Mouse (Mus musculus) liver, embryonic 11.5 days (tissue): ENCODE data around the gene Krt88. TPM values are rescaled to one million over a fixed set of nuclear protein-coding genes. Genes with fewer than 3 reads are reported as not detected.

Source experiments
- polyA plus RNA-seq: library from polyadenylated mRNA; unstranded; fragments of >200 nt; fragmentation: Nextera tagmentation; extraction: Ambion mirVana; gene quantifications from 2 replicates; pipeline ENCODE4 v1.2.1, GENCODE M21; 2014

The Krt88 gene
- polyA plus RNA-seq, 1 experiment from 2014 or later = not detected

Other genes starting within 250 kb of the Krt88 start
- gene Grasp, start 223.6 kb upstream of the Krt88 start, polyA plus RNA-seq = 1.5 and 1.7 TPM in 2 replicates
- 1.8 and 2.4 TPM in 2 replicates for gene Nr4a1, start 193.5 kb upstream of the Krt88 start, polyA plus RNA-seq
- gene Atg101, start 163.5 kb upstream of the Krt88 start, polyA plus RNA-seq = 52.6 and 54.9 TPM in 2 replicates
- 0.58 and 0.94 TPM in 2 replicates for gene 6030408B16Rik, start 154.5 kb upstream of the Krt88 start, polyA plus RNA-seq
- gene Krt80, start 77.6 kb upstream of the Krt88 start, polyA plus RNA-seq = 0.23 TPM in 1 of 2 replicates, not detected in the other
- gene Krt7, start 36.7 kb upstream of the Krt88 start, polyA plus RNA-seq = 13.3 and 13.9 TPM in 2 replicates
- gene Krt87, start 8.9 kb upstream of the Krt88 start, polyA plus RNA-seq = not detected in 2 replicates
- not detected in 2 replicates for gene Krt81, start 16.0 kb downstream of the Krt88 start, polyA plus RNA-seq
- not detected in 2 replicates for gene Krt86, start 25.7 kb downstream of the Krt88 start, polyA plus RNA-seq
- not detected in 2 replicates for gene Krt83, start 43.8 kb downstream of the Krt88 start, polyA plus RNA-seq
- gene Gm49425, start 69.5 kb downstream of the Krt88 start, polyA plus RNA-seq = not detected in 2 replicates
- not detected in 2 replicates for gene Krt84, start 85.1 kb downstream of the Krt88 start, polyA plus RNA-seq
- not detected in 2 replicates for gene Krt82, start 102.9 kb downstream of the Krt88 start, polyA plus RNA-seq
- 0.06 and 0.08 TPM in 2 replicates for gene Krt90, start 115.2 kb downstream of the Krt88 start, polyA plus RNA-seq
- gene Krt75, start 126.2 kb downstream of the Krt88 start, polyA plus RNA-seq = not detected in 2 replicates
- not detected in 2 replicates for gene Gm5414, start 180.4 kb downstream of the Krt88 start, polyA plus RNA-seq
- not detected in 2 replicates for gene Gm5478, start 199.6 kb downstream of the Krt88 start, polyA plus RNA-seq
- not detected in 2 replicates for gene Krt6b, start 232.5 kb downstream of the Krt88 start, polyA plus RNA-seq
- not detected in 2 replicates for gene Krt6a, start 246.6 kb downstream of the Krt88 start, polyA plus RNA-seq